Mouse (Mus musculus) B cell, adult 2 months (primary cell): ENCODE data around the gene Dnah7a.
"Not testable (repeated sequence)": the region's sequence is repeated elsewhere in the genome, so short reads cannot be mapped to it uniquely, and the experiment has no call there.

Experiments used
- DNase-seq, 2 experiments: peaks; one replicate each; pipeline ENCODE4 v3.0.0; 2022

Gene Dnah7a

GRCm38 (mm10) chr1:53377731-53378130 is 328.9 kb downstream of the Dnah7a start:
- no peak for DNase-seq

- not testable (repeated sequence) for DNase-seq
Measured at GRCm38 (mm10) chr1:53375965-53376364, 330.6 kb downstream of the Dnah7a start.

- DNase-seq: no peak
Measured at GRCm38 (mm10) chr1:53358988-53359387, 347.6 kb downstream of the Dnah7a start.

GRCm38 (mm10) chr1:53352327-53353261 is 354.0 kb downstream of the Dnah7a start, which contains the start of the genes Asdurf, Gm28551 and Asnsd1:
Gene Asdurf (minus strand): TSS chr1:53352619.
Gene Gm28551 (minus strand): TSS chr1:53352667.
Gene Asnsd1 (minus strand): TSS chr1:53352752.
- DNase-seq: peak; percentile 99
